Mouse (Mus musculus) C2C12 (cell line): ENCODE results near the gene Mettl3.

ENCODE experiments used
- FOSL1 ChIP-seq: IDR thresholded peaks from one replicate; pipeline ENCODE4 v1.8.0; 2011; ENCODE audit warnings: mild to moderate bottlenecking, low read length; ENCODE audit not compliant: poor library complexity, insufficient read depth, severe bottlenecking
- USF1 ChIP-seq: IDR thresholded peaks from one replicate; pipeline ENCODE4 v1.6.1; 2011; ENCODE audit warnings: low read depth, mild to moderate bottlenecking, control low read depth, moderate library complexity

DNA sequence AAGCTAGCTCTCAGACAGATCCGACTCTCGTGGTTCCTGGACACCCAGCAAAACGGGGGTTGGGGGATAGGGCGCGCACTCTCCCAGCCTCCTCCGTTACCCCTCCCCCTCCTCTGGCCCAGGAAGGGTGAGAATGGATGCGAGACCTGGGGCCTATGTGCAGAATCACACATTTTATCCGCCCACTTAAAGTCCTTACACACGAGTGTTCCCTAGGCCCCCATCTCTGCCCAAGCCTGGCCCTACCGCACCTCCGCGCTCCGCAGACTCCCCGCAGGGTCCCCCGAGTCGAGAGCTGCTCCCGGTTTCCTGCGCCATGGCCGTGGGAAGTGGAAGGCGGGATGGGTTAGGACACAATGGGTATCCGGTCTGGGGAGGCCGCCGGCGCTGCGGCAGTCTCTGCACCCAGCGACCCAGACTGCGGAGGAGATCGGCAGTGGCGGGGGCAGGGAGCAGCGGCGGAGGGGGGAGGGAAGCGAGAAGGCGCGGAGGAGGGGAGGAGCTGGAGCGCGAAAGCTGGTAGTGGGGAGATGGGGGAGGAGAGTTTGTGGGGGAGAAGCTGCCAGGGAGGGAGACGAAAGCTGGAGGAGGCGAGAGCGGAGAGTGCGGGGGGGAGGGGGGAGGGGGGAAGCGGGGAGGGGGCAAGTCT is 11.0 kb upstream of the Mettl3 start:
- TF ChIP-seq FOSL1 (no peak), USF1 (no peak)
